Mouse (Mus musculus) macrophage (primary cell): ENCODE measurements around the gene Adamtsl1. TPM values are rescaled to one million over a fixed set of nuclear protein-coding genes. Genes with fewer than 3 reads are reported as not detected.

Source experiments
- H3K27ac ChIP-seq: fragments of 350-480 bp; formaldehyde crosslinking; 2 replicates; pipeline ENCODE4 v1.9.0; 2021
- H3K36me3 ChIP-seq: fragments of 350-480 bp; formaldehyde crosslinking; 2 replicates; pipeline ENCODE4 v1.9.0; 2021; ENCODE audit errors: inconsistent target
- H3K4me3 ChIP-seq: fragments of 350-480 bp; formaldehyde crosslinking; 2 replicates; pipeline ENCODE4 v1.9.0; 2021; ENCODE audit errors: inconsistent target
- H3K79me2 ChIP-seq: fragments of 350-480 bp; formaldehyde crosslinking; 2 replicates; pipeline ENCODE4 v1.9.0; 2021; ENCODE audit errors: inconsistent target
- WGBS: methylation state at CpG from one replicate; pipeline ENCODE4 v1.1.7; 2026; ENCODE audit warnings: inconsistent platforms; ENCODE audit not compliant: missing documents; 5-methylcytosine and 5-hydroxymethylcytosine counted together
- polyA plus RNA-seq: library from polyadenylated mRNA; stranded (reverse); fragments of 250-400 nt; gene quantifications from 3 replicates; pipeline ENCODE4 v1.2.4, GENCODE M21; 2018; ENCODE audit warnings: inconsistent platforms

Gene Adamtsl1
- polyA plus RNA-seq, 1 experiment from 2014 or later: not detected

DNA sequence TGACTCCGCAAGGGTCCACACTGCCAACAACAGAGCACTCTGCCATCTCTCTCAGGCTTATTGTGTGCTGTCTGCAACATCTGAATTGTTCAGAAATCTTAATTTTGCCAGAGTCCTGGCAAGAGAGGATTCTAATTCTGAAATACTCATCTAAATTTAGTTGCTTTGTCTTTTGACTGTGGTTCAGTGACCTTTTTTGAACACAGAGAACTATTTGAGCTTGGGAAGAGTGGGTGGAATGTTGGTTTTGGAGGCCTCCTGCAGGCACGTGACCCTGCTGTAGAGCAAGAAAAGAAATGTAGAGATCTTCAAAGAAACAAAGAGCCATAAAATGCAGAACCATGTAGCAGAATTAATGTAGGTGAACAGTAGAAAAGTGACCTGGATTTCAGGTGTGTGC is 445.0 kb downstream of the Adamtsl1 start:
- H3K4me3 ChIP-seq: no peak overlapping the region
- H3K27ac ChIP-seq: no peak overlapping the region
- H3K79me2 ChIP-seq: no peaks in the 10 kb centered on the region
- H3K36me3 ChIP-seq: no peaks in the 10 kb centered on the region
- WGBS: 87% methylated on average over 2 of the region's 2 CpGs

DNA sequence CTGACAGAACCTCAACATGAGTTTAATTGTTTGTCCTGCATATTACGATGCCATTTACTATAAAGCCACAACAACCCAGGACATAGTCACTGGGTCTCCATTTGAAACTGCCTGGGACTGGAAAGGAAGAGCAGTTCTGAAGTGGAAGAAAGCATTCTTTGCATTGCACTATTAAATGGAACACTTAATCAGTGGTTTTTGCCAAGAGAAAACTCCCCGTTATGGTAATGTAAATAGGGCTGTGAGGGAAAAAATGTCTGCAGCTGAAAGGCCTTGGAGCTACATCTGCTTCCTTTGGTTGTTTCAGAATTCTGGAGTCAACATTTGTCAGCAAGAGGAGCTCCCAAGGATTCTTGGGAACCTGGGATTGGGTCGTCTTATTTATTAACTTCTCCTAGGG is 462.2 kb downstream of the Adamtsl1 start:
- 95% methylated on average over 3 of the region's 3 CpGs for WGBS
- Histone ChIP-seq H3K79me2 (no peaks in the 10 kb centered on the region), H3K36me3 (no peaks in the 10 kb centered on the region), H3K27ac (no peak overlapping the region), H3K4me3 (no peak overlapping the region)

DNA sequence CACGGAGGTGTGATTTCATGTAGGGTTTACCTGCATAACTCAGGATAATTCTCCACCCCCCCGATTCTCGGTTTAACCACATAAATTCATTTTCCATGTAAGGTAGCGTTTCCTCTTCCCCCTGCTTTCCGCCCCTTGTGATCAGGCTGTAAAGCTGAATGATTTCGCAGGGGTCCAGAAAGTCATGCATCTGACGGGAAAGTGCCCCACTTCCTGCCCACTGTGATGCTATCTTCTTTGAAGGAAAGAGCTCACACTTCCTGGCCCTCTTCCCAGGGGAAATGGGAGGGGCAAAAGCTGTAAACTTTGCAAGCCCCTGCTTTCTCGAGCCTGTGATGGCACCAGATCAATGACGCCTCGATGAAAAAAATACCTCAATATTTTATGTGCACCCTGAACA is 465.2 kb downstream of the Adamtsl1 start:
- H3K79me2 ChIP-seq: no peaks in the 10 kb centered on the region
- 6% methylated on average over 10 of the region's 10 CpGs for WGBS

DNA sequence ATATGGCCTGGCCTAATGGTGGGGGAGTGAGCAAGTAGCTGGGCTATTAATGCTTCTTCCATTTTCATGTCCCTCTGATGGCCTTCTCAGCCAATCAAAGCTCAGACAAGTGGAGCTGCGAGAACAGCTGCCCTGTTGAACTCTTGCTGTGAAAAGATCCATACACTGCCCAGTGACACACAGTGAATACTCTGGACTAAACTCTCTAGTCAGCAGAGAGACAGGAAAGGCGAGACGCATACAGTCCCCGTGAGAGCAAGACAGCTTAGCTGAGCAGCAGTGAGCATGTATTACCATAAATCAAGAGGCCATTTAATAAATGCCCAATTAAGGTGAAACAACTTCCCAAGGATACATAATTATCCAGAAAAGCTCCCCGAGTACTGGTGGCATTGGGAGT is 492.6 kb downstream of the Adamtsl1 start:
- WGBS: 90% methylated on average over 5 of the region's 5 CpGs
- no peaks in the 10 kb centered on the region for H3K36me3 ChIP-seq

More for the DNA sequence above, 465.2 kb downstream of the Adamtsl1 start:
- no peaks in the 10 kb centered on the region for H3K36me3 ChIP-seq
- no peak overlapping the region for H3K4me3 ChIP-seq
- no peak overlapping the region for H3K27ac ChIP-seq

DNA sequence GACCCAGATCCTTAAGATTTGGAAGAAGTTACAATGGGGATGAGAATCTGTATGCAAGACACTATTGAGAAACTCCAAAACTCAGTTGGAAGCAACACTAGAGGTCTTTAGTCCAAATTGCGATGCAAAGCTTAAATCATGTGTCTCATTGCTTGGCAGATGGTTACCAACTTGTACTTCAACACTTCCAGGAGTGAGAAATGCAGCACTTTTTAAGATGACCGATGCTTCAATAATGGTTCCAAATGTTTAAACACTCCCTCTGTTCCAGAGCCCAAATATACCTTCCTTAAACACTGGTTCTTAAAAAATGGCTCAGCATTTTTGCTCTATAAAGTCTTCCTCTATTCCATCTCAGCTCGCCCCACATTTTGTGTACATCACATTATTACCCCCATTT is 499.7 kb downstream of the Adamtsl1 start:
- Histone ChIP-seq H3K27ac (no peak overlapping the region), H3K79me2 (no peaks in the 10 kb centered on the region), H3K4me3 (no peak overlapping the region), H3K36me3 (no peaks in the 10 kb centered on the region)
- WGBS: 94% methylated on average over 3 of the region's 3 CpGs

More for the DNA sequence above, 492.6 kb downstream of the Adamtsl1 start:
- no peaks in the 10 kb centered on the region for H3K79me2 ChIP-seq
- no peak overlapping the region for H3K27ac ChIP-seq
- no peak overlapping the region for H3K4me3 ChIP-seq

DNA sequence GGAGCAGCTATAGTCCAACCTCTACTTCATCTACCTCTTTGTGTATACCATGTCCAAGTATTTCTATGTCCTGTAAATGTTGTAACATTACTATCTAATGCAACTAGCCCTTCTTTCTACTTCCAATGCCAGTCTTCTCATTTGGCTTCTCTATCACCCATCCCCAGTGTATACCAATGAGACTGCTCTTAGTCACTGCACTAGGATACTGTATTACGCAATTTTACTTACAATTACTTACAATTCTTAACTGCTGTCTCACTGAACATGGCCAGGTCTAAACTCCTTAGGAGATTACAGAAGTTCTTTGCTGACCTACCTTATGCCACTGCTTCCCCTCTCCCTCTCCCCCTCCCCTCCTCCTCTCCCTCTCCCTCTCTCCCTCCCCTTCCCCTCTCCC is 505.0 kb downstream of the Adamtsl1 start:
- no peaks in the 10 kb centered on the region for H3K36me3 ChIP-seq
- H3K27ac ChIP-seq: no peak overlapping the region
- H3K4me3 ChIP-seq: no peak overlapping the region
- no peaks in the 10 kb centered on the region for H3K79me2 ChIP-seq
- 86% methylated on average over 1 of the region's 1 CpGs for WGBS

DNA sequence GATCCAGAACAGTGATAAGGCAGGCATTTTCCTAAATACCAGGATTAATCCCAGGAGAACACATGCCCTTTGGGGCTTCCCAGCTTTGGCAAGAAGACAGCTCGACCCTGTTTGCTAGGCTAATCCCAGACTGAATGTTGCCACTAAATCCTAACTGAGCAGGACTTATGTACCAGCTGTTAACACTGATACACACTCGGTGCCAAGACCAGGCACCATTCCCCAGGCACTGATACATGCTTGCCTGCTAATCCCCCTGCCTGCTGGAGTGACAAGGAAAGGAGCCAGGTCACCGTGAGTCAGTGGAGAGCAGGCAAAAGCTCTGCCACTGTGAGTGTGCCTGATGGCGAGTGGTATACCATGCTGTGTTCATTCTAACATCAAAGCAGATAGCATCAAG is 505.6 kb downstream of the Adamtsl1 start:
- no peaks in the 10 kb centered on the region for H3K79me2 ChIP-seq
- H3K4me3 ChIP-seq: no peak overlapping the region
- no peak overlapping the region for H3K27ac ChIP-seq
- WGBS: 77% methylated on average over 4 of the region's 4 CpGs
- H3K36me3 ChIP-seq: no peaks in the 10 kb centered on the region

DNA sequence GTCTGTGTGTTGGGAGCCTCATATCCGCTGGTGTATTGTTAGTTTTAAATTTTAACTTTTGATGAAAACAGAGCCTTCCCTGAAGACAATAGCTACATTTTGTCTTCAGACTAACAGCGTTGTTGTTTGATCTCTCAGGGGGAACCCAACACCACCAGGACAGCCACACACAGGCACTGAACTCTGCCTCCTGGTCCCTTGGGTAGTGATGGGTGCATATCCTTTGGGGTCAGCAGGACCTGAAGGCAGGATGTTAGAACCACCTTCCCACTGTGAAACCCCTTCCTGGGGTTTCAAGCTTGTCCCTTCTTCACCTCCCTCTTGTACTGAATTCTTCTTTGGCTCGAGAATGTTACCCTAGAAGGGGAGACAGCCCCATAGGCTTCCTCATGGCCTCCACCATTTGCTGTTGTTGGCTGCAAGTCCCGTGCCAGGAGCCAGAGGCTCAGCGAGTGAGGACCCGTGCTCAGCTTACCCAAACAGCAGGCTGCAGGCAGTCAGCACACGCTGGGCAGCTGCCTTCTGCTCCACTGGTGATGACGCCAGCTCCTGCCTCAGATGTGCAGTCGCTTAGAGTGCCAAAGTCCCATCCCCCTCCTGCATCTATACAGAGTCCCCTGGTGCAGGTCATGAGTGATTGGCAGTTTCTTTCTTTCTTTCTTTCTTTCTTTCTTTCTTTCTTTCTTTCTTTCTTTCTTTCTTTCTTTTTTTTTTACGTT is 506.6 kb downstream of the Adamtsl1 start:
- H3K79me2 ChIP-seq: no peaks in the 10 kb centered on the region

DNA sequence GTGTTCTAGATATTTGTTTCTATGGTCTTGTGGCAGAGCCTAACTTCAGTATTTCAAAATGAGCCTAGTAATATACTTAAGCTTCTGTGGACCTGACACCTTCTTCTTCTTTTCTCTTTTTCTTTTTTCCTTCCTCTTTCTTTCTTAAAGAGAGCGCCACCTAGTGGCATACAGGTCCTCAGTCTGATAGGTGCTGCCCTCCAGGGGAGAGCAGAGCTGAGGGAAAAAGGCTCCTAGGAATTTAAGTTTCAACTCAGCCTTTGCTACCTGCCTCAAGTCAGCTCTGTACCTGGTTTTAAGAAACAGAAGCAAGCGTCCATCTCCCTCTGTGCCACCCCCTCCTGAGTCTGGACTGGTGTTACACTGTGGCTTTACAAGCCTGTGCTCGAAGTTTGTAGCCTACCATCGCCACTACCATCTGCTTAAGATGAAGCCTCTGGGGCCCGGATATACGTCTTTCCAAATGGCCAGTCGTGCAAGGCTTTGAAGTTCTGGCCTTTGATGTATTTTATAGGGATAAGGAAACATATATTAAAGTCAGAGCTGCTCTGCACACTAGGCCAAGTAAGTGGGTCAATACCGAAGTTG is 510.7 kb downstream of the Adamtsl1 start:
- Histone ChIP-seq H3K79me2 (no peaks in the 10 kb centered on the region), H3K36me3 (no peaks in the 10 kb centered on the region), H3K4me3 (no peak overlapping the region), H3K27ac (no peak overlapping the region)
- WGBS: 70% methylated on average over 8 of the region's 8 CpGs

More for the DNA sequence above, 506.6 kb downstream of the Adamtsl1 start:
- Histone ChIP-seq H3K27ac (no peak overlapping the region), H3K36me3 (no peaks in the 10 kb centered on the region), H3K4me3 (no peak overlapping the region)
- 81% methylated on average over 10 of the region's 10 CpGs for WGBS

DNA sequence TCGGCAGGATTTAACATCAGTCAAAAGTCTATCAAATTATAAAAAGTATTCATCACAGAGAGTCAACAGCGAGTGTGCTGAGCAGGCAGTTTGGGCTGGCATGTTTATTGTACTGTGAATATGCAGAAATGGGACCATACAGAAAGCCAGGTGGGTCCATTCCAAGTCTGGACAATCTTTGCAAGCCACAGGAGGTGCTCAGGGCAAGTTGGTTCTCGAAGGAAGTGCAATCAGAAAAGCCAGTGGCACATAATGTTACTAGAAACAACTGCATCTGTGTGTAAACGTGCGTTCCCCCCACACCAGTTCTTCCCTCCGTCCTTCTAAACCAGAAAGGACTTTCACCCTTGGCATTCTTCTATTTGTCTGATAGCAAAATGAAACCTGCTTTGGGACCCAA is 515.5 kb downstream of the Adamtsl1 start:
- Histone ChIP-seq H3K36me3 (no peaks in the 10 kb centered on the region), H3K4me3 (no peak overlapping the region), H3K79me2 (no peaks in the 10 kb centered on the region), H3K27ac (no peak overlapping the region)
- WGBS: 82% methylated on average over 6 of the region's 6 CpGs

DNA sequence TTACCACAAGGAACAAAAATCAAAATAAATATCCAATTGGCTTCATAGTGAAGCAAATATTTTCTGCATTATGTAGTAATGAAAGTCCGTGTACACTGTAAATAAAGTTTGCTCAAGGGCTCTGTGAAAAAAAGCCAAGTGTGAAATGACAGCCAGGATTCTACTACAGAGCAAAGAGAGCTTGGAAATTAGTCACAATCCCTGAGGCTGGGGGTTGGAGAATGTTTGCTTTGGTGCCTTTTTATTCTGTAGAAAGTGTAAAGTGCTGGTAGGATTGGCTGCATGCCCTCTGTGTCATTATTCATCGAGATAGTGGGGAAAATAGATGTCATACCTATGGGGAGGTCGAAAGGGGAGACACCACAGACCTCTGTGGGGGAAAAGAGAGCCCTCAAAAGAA is 516.2 kb downstream of the Adamtsl1 start:
- H3K27ac ChIP-seq: no peak overlapping the region
- H3K36me3 ChIP-seq: no peaks in the 10 kb centered on the region
- WGBS: 79% methylated on average over 2 of the region's 3 CpGs
- no peaks in the 10 kb centered on the region for H3K79me2 ChIP-seq
- H3K4me3 ChIP-seq: no peak overlapping the region

DNA sequence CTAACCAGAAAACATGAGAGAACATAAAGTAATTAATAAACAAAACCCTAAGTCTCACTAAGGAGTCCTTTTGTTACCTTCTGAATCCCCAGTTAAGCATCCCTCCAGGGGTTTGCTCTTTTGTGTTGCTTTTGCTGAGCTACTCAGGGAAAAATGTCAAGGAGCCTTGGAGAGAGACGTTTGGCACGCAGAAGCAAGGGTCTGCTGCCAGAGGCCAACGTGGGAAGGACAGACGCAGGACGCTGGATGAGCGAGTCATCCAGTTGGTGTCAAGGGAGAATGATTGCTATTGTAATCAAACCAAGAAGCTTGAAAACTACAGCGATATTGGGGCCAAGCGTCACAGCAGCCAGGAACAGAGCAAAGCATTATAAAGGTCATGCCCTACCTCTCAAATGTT is 517.1 kb downstream of the Adamtsl1 start:
- WGBS: 69% methylated on average over 8 of the region's 8 CpGs
- no peak overlapping the region for H3K27ac ChIP-seq
- H3K36me3 ChIP-seq: no peaks in the 10 kb centered on the region
- H3K79me2 ChIP-seq: no peaks in the 10 kb centered on the region
- H3K4me3 ChIP-seq: no peak overlapping the region

DNA sequence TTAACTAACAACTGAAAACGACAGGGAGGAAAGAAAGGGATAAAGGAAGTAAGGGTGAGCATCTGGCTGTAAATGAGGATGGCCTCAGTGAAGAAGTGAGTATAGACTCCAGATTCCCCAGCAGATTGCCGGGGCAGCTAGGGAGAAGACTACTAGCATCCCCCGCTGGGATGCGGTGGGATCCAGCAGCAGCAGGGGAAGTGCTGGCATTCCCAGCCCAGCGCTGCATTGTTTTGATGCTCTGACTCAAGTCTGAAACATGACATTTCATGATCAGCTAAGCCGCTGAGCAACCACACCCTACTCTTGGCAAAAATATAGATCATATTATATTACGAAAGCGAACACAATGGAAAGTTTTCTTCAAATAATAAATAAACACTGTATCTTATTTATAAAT is 526.9 kb downstream of the Adamtsl1 start:
- WGBS: 55% methylated on average over 8 of the region's 8 CpGs

DNA sequence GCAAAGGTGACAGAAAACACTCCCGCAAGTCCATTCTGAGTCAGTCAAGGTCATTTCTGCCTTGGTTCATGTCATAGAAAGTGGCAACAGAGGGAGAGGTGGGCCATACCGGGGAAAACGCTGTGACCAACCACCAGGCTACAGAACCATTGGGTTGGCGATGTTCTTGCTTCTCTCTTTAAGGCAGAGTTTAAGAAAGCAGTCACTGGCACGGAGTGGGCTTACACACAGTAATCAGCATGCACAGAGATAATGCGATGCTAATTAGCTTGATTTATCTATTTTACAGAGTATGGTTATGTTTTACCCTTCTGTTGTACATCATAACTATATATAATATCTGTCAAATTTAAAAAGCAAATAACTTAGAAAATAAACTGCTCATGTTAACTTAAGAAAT is 531.5 kb downstream of the Adamtsl1 start:
- Histone ChIP-seq H3K36me3 (no peaks in the 10 kb centered on the region), H3K27ac (no peak overlapping the region), H3K4me3 (no peak overlapping the region), H3K79me2 (no peaks in the 10 kb centered on the region)
- WGBS: 96% methylated on average over 6 of the region's 6 CpGs

More for the DNA sequence above, 526.9 kb downstream of the Adamtsl1 start:
- H3K27ac ChIP-seq: no peak overlapping the region
- no peak overlapping the region for H3K4me3 ChIP-seq
- H3K36me3 ChIP-seq: no peaks in the 10 kb centered on the region
- H3K79me2 ChIP-seq: no peaks in the 10 kb centered on the region

DNA sequence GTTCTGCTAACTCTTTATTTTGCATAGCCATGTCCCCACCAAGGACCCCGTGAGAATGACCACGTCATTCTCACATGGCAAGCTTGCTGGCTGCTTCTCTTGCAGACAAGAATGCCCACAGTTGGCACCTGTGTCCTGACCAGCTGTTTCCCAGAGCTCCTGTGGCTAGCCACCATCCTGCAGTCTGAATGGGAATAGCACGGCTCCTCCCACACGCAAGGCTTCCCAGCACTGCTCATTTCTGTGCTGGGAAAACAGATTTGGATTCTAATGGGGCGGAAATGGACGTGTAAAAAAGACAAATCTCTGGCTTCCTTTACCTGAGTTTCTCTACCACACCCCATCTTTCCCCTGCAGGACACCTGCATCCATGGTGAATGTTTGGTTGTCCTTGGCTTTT is 531.9 kb downstream of the Adamtsl1 start:
- no peak overlapping the region for H3K27ac ChIP-seq
- H3K4me3 ChIP-seq: no peak overlapping the region
- H3K79me2 ChIP-seq: no peaks in the 10 kb centered on the region
- 76% methylated on average over 6 of the region's 6 CpGs for WGBS
- H3K36me3 ChIP-seq: no peaks in the 10 kb centered on the region
